Mouse (Mus musculus): ENCODE results near the gene Nxpe4. TPM values are rescaled to one million over a fixed set of nuclear protein-coding genes. Genes with fewer than 3 reads are reported as not detected.

Nxpe4 gene
- total and polyA plus RNA-seq, 3 experiments: 9.2 to 14.9 TPM; not detected in 1

DNA sequence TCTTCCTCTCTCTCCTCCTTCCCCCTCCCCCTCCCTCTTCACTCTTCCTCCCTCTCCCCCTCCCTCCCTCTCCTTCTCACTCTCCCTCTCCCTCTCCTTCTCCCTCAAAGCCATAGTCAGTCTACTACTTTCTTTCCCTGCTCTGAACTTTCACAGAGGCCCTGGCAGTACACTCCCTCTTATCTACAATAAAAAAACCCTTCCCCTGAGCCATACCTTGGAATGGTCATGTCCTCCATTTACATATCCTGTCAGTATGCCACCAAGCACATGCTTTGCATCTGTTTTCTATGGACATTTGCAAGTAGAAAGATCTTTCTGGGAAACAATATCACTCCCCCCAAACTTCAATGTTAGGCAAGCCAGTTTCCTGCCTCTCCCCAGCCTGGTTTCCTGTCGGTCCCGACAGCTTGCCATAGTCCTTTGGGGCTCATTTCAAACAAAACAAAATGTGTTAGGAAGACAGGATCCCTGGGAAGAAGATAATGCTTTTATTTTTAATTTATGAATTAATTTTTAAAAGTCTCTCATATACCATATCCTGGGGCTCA is 191.4 kb downstream of the Nxpe4 start, which contains the start of gene Nxpe2:
Gene Nxpe2, minus strand, starts transcription at position 307 of the 551 bp plus-strand sequence.
- Histone ChIP-seq H3K27ac (ENCODE audit: control insufficient read depth, low read depth, low read length) (no peak within 1 kb of the TSS), H3K36me3 (ENCODE audit: control insufficient read depth in 1 of 2, insufficient read depth in 2 of 2, low read length in 2 of 2) (peaks cover 0 to 14% of the 10 kb centered on the region in 2 experiments; a peak in 2 of 4 replicates), H3K27me3 (ENCODE audit: control insufficient read depth in 1 of 2, insufficient read depth in 2 of 2, low read length in 2 of 2) (no peaks in the 10 kb centered on the region), H3K79me2 (ENCODE audit: control insufficient read depth, insufficient read depth, low read length, poor library complexity) (no peaks in the 10 kb centered on the region), H3K4me1 (ENCODE audit: control insufficient read depth in 1 of 2, insufficient read depth in 2 of 2, low read length in 2 of 2) (peaks cover 10 to 16% of the 10 kb centered on the region in 2 experiments), H3K9ac (ENCODE audit: control insufficient read depth, low read depth, low read length, poor library complexity, severe bottlenecking) (no peak within 1 kb of the TSS), H3K4me3 (ENCODE audit: control insufficient read depth in 1 of 2, insufficient read depth in 1 of 2, low read depth in 2 of 2, low read length in 2 of 2) (no peak within 1 kb of the TSS), H3K9me3 (replicated peaks; ENCODE audit: insufficient read depth, low read length) (no peaks in the 10 kb centered on the region)
- no peak for DNase-seq (ENCODE audit: low read depth, low spot score)
- no peak for TF ChIP-seq USF1 (IDR thresholded peaks at IDR 0.05; ENCODE audit: low read depth, low read length)
- no peak for TF ChIP-seq TAL1 (IDR thresholded peaks at IDR 0.05; ENCODE audit: low read length)
- TF ChIP-seq MAFK (IDR thresholded peaks at IDR 0.05; ENCODE audit: borderline replicate concordance, low read depth, low read length): no peak
- TF ChIP-seq MYC (IDR thresholded peaks at IDR 0.05; ENCODE audit: low read depth, low read length): no peak
- no peak for TF ChIP-seq KAT2A (conservative IDR thresholded peaks at IDR 0.05; ENCODE audit: low read depth, low read length)
- TF ChIP-seq BHLHE40 (IDR thresholded peaks at IDR 0.05; ENCODE audit: borderline replicate concordance, low read depth, low read length): no peak
- no peak for TF ChIP-seq POLR2AphosphoS5 (IDR thresholded peaks at IDR 0.05; ENCODE audit: borderline replicate concordance, low read depth, low read length)
- TF ChIP-seq MAX (IDR thresholded peaks at IDR 0.05; ENCODE audit: low read length): no peak
- no peak for TF ChIP-seq ELF1 (IDR thresholded peaks at IDR 0.05; ENCODE audit: low read depth, low read length)
- TF ChIP-seq SIN3A (IDR thresholded peaks at IDR 0.05; ENCODE audit: low read length): no peak
- TF ChIP-seq NRF1 (IDR thresholded peaks at IDR 0.05; ENCODE audit: insufficient read depth, low read depth, low read length, poor library complexity, severe bottlenecking): no peak
- no peak for TF ChIP-seq POLR2A (IDR thresholded peaks at IDR 0.05; ENCODE audit: control insufficient read depth in 1 of 2, insufficient read depth in 1 of 2, low read depth in 1 of 2, low read length in 2 of 2, poor library complexity in 1 of 2)
- TF ChIP-seq UBTF (IDR thresholded peaks at IDR 0.05; ENCODE audit: borderline replicate concordance, insufficient read depth, low read depth, low read length): no peak
- no peak for TF ChIP-seq CHD2 (IDR thresholded peaks at IDR 0.05; ENCODE audit: low read length)
- TF ChIP-seq MAZ (IDR thresholded peaks at IDR 0.05; ENCODE audit: low read depth, low read length): no peak
- no peak for TF ChIP-seq POLR2AphosphoS2 (IDR thresholded peaks at IDR 0.05; ENCODE audit: low read length)
- TF ChIP-seq E2F4 (IDR thresholded peaks at IDR 0.05; ENCODE audit: borderline replicate concordance, low read depth, low read length): no peak
- no peak for TF ChIP-seq ETS1 (IDR thresholded peaks at IDR 0.05; ENCODE audit: low read depth, low read length)
- TF ChIP-seq GATA1 (IDR thresholded peaks at IDR 0.05; ENCODE audit: low read depth, low read length): no peak
- TF ChIP-seq RAD21 (IDR thresholded peaks at IDR 0.05; ENCODE audit: low read depth, low read length): no peak

DNA sequence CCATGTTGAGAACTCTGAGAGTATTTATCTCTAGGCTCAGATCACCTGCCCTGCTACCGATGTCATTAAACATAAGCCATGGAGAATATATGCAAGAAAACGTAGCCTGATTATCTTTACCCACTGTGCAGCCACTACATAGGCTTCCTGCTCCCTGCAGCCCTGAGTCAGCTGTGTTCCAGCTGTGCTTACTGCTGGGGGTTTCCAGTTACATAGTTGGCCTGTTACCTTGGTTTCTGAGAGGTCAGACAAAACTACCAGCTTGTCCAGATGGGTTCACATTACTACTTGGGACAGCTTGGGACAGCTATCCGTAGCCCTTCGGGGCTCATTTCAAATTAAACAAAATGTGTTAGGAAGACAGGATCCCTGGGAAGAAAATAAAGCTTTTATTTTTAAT is 192.3 kb downstream of the Nxpe4 start:
- H3K36me3 ChIP-seq (ENCODE audit: control insufficient read depth in 1 of 2, insufficient read depth in 2 of 2, low read length in 2 of 2): peaks cover 0 to 14% of the 10 kb centered on the region in 2 experiments; a peak in 2 of 4 replicates
- peaks cover 10 to 16% of the 10 kb centered on the region in 2 experiments for H3K4me1 ChIP-seq (ENCODE audit: control insufficient read depth in 1 of 2, insufficient read depth in 2 of 2, low read length in 2 of 2)
- H3K27me3 ChIP-seq (ENCODE audit: control insufficient read depth in 1 of 2, insufficient read depth in 2 of 2, low read length in 2 of 2): no peaks in the 10 kb centered on the region
- H3K4me3 ChIP-seq (ENCODE audit: control insufficient read depth in 1 of 2, insufficient read depth in 1 of 2, low read depth in 2 of 2, low read length in 2 of 2): no peak overlapping the region
- no peak for TF ChIP-seq CHD1 (IDR thresholded peaks at IDR 0.05; ENCODE audit: low read depth, low read length)
- TF ChIP-seq TAL1 (IDR thresholded peaks at IDR 0.05; ENCODE audit: low read length): no peak
- no peak for TF ChIP-seq UBTF (IDR thresholded peaks at IDR 0.05; ENCODE audit: borderline replicate concordance, insufficient read depth, low read depth, low read length)
- TF ChIP-seq EP300 (IDR thresholded peaks at IDR 0.05; ENCODE audit: low read depth in 1 of 2, low read length in 2 of 2): no peak
- peak; percentile 60 for TF ChIP-seq ETS1 (IDR thresholded peaks at IDR 0.05; ENCODE audit: low read depth, low read length)
- no peak for TF ChIP-seq POLR2A (IDR thresholded peaks at IDR 0.05; ENCODE audit: control insufficient read depth in 1 of 2, insufficient read depth in 1 of 2, low read depth in 1 of 2, low read length in 2 of 2, poor library complexity in 1 of 2)
- TF ChIP-seq TCF12 (IDR thresholded peaks at IDR 0.05; ENCODE audit: low read depth, low read length): no peak
- TF ChIP-seq ZC3H11A (IDR thresholded peaks at IDR 0.05; ENCODE audit: low read depth, low read length): no peak
- H3K27ac ChIP-seq (ENCODE audit: control insufficient read depth, low read depth, low read length): no peak overlapping the region
- H3K9me3 ChIP-seq (replicated peaks; ENCODE audit: insufficient read depth, low read length): no peaks in the 10 kb centered on the region
- H3K9ac ChIP-seq (ENCODE audit: control insufficient read depth, low read depth, low read length, poor library complexity, severe bottlenecking): no peak overlapping the region
- DNase-seq (ENCODE audit: low read depth, low spot score): peak; percentile 32
- H3K79me2 ChIP-seq (ENCODE audit: control insufficient read depth, insufficient read depth, low read length, poor library complexity): no peaks in the 10 kb centered on the region
